Mouse (Mus musculus) midbrain, postnatal 0 days (tissue): ENCODE data around the gene Negr1. TPM values are rescaled to one million over a fixed set of nuclear protein-coding genes. Genes with fewer than 3 reads are reported as not detected.

Experiments used
- ATAC-seq: fragments of 200-750 bp; cut with Nextera tagmentation; 2 replicates; pipeline ENCODE4 v1.8.0; 2017; ENCODE audit warnings: moderate number of reproducible peaks, mild to moderate bottlenecking, moderate TSS enrichment, moderate library complexity; ENCODE audit not compliant: low FRiP score
- DNase-seq: peaks from one replicate; pipeline ENCODE4 v3.0.0-alpha.2; 2015; ENCODE audit warnings: low spot score
- H3K27ac ChIP-seq: fragments of 300-500 bp; sonication (generic); 2 replicates; pipeline ENCODE4 v1.5.1; 2014; ENCODE audit warnings: low read depth, mild to moderate bottlenecking, low read length, mixed read lengths
- H3K27me3 ChIP-seq: fragments of 300-500 bp; sonication (generic); 2 replicates; pipeline ENCODE4 v1.6.1; 2014; ENCODE audit warnings: low read length, control low read depth, mixed read lengths; ENCODE audit not compliant: insufficient read depth
- H3K36me3 ChIP-seq: fragments of 300-500 bp; sonication (generic); 2 replicates; pipeline ENCODE4 v1.6.1; 2014; ENCODE audit warnings: low read length, control low read depth, mixed read lengths; ENCODE audit not compliant: insufficient read depth
- H3K4me1 ChIP-seq: fragments of 300-500 bp; sonication (generic); 2 replicates; pipeline ENCODE4 v1.6.1; 2014; ENCODE audit warnings: mild to moderate bottlenecking, control low read depth, antibody characterized with exemption, low read length, mixed read lengths; ENCODE audit not compliant: insufficient read depth
- H3K4me2 ChIP-seq: fragments of 300-500 bp; sonication (generic); 2 replicates; pipeline ENCODE4 v1.6.1; 2014; ENCODE audit warnings: low read depth, mild to moderate bottlenecking, low read length, mixed read lengths; ENCODE audit not compliant: poor library complexity, severe bottlenecking
- H3K4me3 ChIP-seq: fragments of 300-500 bp; sonication (generic); 2 replicates; pipeline ENCODE4 v1.5.1; 2014; ENCODE audit warnings: low read depth, mild to moderate bottlenecking, low read length, moderate library complexity
- H3K9ac ChIP-seq: fragments of 300-500 bp; sonication (generic); replicated peaks from 2 replicates; pipeline ENCODE4 v1.6.1; 2014; ENCODE audit warnings: mild to moderate bottlenecking, low read length, moderate library complexity, mixed read lengths; ENCODE audit not compliant: poor library complexity, severe bottlenecking
- H3K9me3 ChIP-seq: fragments of 300-500 bp; sonication (generic); 2 replicates; pipeline ENCODE4 v1.6.1; 2016; ENCODE audit warnings: low read length, control low read depth
- CTCF ChIP-seq: IDR thresholded peaks from 2 replicates; pipeline ENCODE4 v1.5.1; 2016; ENCODE audit warnings: antibody characterized with exemption, mild to moderate bottlenecking
- WGBS: fragments of 180-500 bp; shearing (Covaris S2); extraction: QIAGEN DNeasy Blood & Tissue Kit; methylation state at CpG from one replicate; pipeline ENCODE4 v1.1.7; 2014; 5-methylcytosine and 5-hydroxymethylcytosine counted together
- polyA plus RNA-seq: library from polyadenylated mRNA; unstranded; fragments of >200 nt; fragmentation: Nextera tagmentation; extraction: Ambion mirVana; gene quantifications from 2 replicates; pipeline ENCODE4 v1.2.1, GENCODE M21; 2015
- total RNA-seq: library from RNA; depleted of rRNA; stranded (reverse); fragments of >200 nt; gene quantifications from 2 replicates; pipeline ENCODE4 v1.2.3, GENCODE M21; 2014

Gene Negr1
- total and polyA plus RNA-seq, 2 experiments from 2014 or later = 80.2 to 180 TPM

GRCm38 (mm10) chr3:156703241-156703640, 141.6 kb downstream of the Negr1 start:
- no peak overlapping the region for H3K4me3 ChIP-seq
- TF ChIP-seq CTCF = no peak
- no peaks in the 10 kb centered on the region for H3K9me3 ChIP-seq
- ATAC-seq = no peak
- H3K4me2 ChIP-seq = no peak overlapping the region
- no peaks in the 10 kb centered on the region for H3K27me3 ChIP-seq
- no peak overlapping the region for H3K9ac ChIP-seq
- WGBS = 81% methylated on average over 1 of the region's 1 CpGs
- H3K36me3 ChIP-seq = no peaks in the 10 kb centered on the region
- H3K27ac ChIP-seq = no peak overlapping the region
- H3K4me1 ChIP-seq = no peaks in the 10 kb centered on the region
- DNase-seq = no peak

GRCm38 (mm10) chr3:156710240-156710639, 148.6 kb downstream of the Negr1 start:
- Histone ChIP-seq H3K4me2 (no peak overlapping the region), H3K9ac (no peak overlapping the region), H3K36me3 (no peaks in the 10 kb centered on the region), H3K4me1 (no peaks in the 10 kb centered on the region), H3K27me3 (no peaks in the 10 kb centered on the region), H3K9me3 (no peaks in the 10 kb centered on the region), H3K27ac (no peak overlapping the region), H3K4me3 (no peak overlapping the region)
- ATAC-seq (no peak), DNase-seq (no peak)
- WGBS = 82% methylated on average over 5 of the region's 5 CpGs
- TF ChIP-seq CTCF = no peak

- Histone ChIP-seq H3K9me3 (no peaks in the 10 kb centered on the region), H3K9ac (no peak overlapping the region), H3K27ac (no peak overlapping the region), H3K4me1 (no peaks in the 10 kb centered on the region), H3K27me3 (no peaks in the 10 kb centered on the region), H3K36me3 (no peaks in the 10 kb centered on the region), H3K4me2 (no peak overlapping the region), H3K4me3 (no peak overlapping the region)
- ATAC-seq = no peak
- peak; percentile 38 for DNase-seq
- WGBS = 77% methylated on average over 4 of the region's 4 CpGs
- no peak for TF ChIP-seq CTCF
Measured at GRCm38 (mm10) chr3:156710693-156711092, 149.1 kb downstream of the Negr1 start.

GRCm38 (mm10) chr3:156736335-156736734, 174.7 kb downstream of the Negr1 start:
- Histone ChIP-seq H3K4me3 (no peak overlapping the region), H3K27me3 (no peaks in the 10 kb centered on the region), H3K9me3 (no peaks in the 10 kb centered on the region), H3K4me1 (no peaks in the 10 kb centered on the region), H3K4me2 (no peak overlapping the region), H3K36me3 (no peaks in the 10 kb centered on the region), H3K9ac (no peak overlapping the region), H3K27ac (no peak overlapping the region)
- no peak for ATAC-seq
- no peak for DNase-seq
- no peak for TF ChIP-seq CTCF

GRCm38 (mm10) chr3:156739529-156739928, 177.9 kb downstream of the Negr1 start:
- no peaks in the 10 kb centered on the region for H3K4me1 ChIP-seq
- H3K9me3 ChIP-seq = no peaks in the 10 kb centered on the region
- DNase-seq = no peak
- no peaks in the 10 kb centered on the region for H3K36me3 ChIP-seq
- no peak for TF ChIP-seq CTCF
- H3K9ac ChIP-seq = no peak overlapping the region
- no peak overlapping the region for H3K4me3 ChIP-seq
- WGBS = 70% methylated on average over 3 of the region's 3 CpGs
- no peak overlapping the region for H3K4me2 ChIP-seq
- no peak for ATAC-seq
- no peaks in the 10 kb centered on the region for H3K27me3 ChIP-seq
- no peak overlapping the region for H3K27ac ChIP-seq

GRCm38 (mm10) chr3:156743266-156743665, 181.7 kb downstream of the Negr1 start:
- ATAC-seq (no peak), DNase-seq (no peak)
- H3K4me1 ChIP-seq = no peaks in the 10 kb centered on the region
- TF ChIP-seq CTCF = no peak
- no peaks in the 10 kb centered on the region for H3K27me3 ChIP-seq
- H3K36me3 ChIP-seq = no peaks in the 10 kb centered on the region
- no peak overlapping the region for H3K9ac ChIP-seq
- H3K4me3 ChIP-seq = no peak overlapping the region
- 91% methylated on average over 1 of the region's 1 CpGs for WGBS
- no peak overlapping the region for H3K27ac ChIP-seq
- H3K4me2 ChIP-seq = no peak overlapping the region
- no peaks in the 10 kb centered on the region for H3K9me3 ChIP-seq
